Mouse (Mus musculus) c-Kit-positive CD71-negative TER-119-negative erythroid progenitor cells, embryonic 14.5 days (primary cell): ENCODE measurements around the gene Asap2.
A peak's percentile ranks its signal among the peaks of the same experiment; 100 is the strongest.
"Not testable (repeated sequence)": the region's sequence is repeated elsewhere in the genome, so short reads cannot be mapped to it uniquely, and the experiment has no call there.

Experiments
- DNase-seq: peaks from one replicate; pipeline ENCODE4 v3.0.0-alpha.2; 2013; ENCODE audit warnings: low read depth

The Asap2 gene

GRCm38 (mm10) chr12:20990132-20990531, at the start of gene Asap2:
Gene Asap2 (plus strand): TSS chr12:20990459.
- DNase-seq = not testable (repeated sequence)

DNA sequence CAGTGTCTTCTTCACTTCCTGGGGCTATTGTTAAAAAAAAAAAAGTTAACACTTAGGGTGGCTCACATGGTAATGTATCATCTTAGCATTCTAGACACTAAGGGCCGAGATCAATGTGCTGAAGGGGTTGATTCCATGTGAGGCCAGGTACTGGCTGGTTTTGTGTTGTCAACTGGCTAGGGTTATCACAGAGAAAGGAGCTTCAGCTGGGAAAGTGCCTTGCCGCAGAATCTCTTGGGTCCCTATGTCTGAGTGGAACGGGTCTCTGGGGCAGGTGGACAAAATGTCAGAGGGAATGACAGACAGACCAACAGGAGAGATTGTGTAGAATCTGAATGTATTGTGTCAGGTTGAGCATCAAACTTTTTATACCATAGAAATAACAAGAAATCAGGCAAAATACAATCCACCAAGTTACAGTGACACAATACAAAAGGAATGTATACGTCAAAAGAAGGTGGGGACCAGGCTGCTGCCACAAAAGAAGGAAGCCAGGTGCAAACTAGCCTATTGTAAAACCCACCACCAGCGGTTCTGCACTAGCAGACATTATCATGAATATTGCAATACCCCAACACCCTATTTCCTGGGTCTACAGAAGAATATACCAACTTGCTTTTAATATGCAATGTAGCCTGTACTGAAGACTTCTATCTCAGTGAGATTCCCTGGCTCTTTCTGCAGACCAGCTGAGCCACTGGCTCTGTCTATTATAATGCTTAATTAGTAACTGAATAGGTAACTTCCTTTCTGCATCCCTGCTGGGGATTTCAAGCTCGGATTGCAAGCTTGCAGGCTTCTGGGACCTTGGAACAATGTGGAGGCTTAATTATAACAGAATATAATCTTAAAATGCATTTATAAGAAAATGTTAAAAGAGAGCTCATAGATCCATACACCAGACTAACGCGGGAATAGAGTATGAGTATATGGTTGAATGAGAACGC, 42.9 kb upstream of the Asap2 start:
- DNase-seq = not testable (repeated sequence)

DNA sequence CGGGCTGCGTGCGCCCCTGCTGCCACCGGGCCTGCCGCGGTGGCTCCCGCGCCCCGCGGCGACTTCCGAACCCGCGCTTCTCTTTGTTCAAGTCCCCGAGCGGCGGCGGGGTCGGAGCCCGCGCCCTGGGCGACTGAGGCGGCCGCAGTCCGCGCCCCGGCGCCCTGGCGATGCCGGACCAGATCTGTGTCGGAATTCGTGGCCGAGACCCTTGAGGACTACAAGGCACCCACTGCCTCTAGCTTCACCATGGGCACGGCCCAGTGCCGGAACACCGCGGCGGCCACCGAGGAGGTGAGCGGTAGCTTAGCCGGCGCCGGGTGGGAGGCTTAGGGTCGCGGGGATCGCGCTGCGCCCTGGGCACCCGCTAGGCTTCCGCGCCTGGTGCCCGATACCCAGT, 320 bp downstream of the Asap2 start:
- not testable (repeated sequence) for DNase-seq

- not testable (repeated sequence) for DNase-seq
Measured at GRCm38 (mm10) chr12:21030875-21031274, 40.6 kb downstream of the Asap2 start.

DNA sequence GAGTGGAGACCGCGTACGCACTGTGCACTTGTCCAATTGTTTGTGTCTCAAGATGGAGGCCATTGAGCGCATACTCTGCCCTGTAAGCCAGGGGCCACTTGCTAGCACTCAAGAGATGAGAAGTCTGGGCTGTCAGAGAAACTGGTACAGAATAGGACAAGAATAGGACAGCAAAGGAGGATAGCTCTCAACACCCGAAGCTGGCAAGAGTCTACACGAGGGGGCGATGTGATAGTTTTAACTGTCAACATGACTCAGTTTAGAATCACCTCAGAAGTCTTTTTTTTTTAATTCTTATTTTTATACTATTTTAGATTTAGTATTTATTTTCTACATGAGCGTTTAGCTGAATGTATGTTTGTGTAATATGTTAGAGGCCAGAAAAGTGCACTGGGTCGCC, 56.5 kb downstream of the Asap2 start:
- not testable (repeated sequence) for DNase-seq

DNA sequence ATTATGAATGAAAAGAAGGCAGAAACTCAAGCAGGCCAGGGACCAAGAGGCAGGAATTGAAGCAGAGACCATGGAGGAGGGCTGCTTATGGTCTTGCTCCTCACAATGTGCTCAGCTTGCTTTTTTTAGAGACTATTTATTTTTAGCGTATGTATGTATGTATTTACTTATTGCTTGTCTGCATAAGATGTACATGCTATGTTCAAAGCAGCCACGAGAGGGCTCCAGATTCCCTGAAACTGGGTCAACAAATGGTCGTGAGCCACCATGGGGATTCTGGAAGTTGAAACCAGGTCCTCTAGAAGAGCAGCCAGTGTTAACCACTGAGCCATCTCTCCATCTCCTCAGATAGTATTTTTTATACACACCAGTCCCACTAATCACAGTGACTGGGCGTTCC, 85.5 kb downstream of the Asap2 start:
- DNase-seq = peak; percentile 28

DNA sequence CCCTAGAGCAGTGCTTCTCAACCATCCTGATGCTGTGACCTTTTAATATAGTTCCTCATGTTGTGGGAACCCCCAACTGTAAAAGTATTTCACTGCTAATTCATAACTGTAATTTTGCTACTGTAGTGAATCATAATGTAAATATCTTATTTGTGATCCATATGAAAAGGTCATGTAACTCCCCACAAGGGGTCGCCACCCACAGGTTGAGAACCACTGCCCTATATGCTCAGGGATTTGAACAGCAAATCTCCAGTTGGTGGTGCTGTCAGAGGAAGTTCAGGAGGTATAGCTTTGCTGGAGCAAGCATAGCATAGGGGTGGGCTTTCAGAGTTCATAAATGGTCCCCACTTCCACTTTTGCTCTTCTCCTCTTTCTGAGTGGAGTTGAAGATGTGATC, 99.9 kb downstream of the Asap2 start:
- peak; percentile 20 for DNase-seq

- not testable (repeated sequence) for DNase-seq
Measured at GRCm38 (mm10) chr12:21092446-21092845, 102.2 kb downstream of the Asap2 start.

DNA sequence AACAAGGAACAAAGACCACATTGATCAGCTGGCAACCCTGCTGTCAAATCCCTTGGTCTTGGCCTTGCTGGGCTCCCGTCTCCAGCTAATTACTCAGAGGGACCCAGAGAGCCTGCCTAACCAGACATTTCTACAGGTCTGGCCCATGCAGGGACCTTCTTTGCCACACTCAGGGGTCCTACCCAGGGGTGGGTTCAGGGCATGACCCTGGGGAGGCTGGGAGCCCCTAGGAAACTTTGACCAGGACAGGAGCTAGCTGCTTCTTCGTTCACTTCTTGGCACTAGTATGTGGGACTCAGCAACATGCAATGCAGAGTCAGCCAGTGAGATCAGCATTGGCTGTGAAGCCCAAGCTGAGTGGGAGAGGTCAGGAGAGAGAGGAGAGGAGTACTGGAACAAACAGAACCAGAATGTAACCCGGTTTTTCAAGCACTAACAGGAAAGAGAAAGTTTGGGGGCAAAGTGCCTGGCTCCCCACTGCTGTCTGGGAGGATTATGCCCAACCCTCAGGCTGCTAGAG, 107.6 kb downstream of the Asap2 start:
- DNase-seq = not testable (repeated sequence)

DNA sequence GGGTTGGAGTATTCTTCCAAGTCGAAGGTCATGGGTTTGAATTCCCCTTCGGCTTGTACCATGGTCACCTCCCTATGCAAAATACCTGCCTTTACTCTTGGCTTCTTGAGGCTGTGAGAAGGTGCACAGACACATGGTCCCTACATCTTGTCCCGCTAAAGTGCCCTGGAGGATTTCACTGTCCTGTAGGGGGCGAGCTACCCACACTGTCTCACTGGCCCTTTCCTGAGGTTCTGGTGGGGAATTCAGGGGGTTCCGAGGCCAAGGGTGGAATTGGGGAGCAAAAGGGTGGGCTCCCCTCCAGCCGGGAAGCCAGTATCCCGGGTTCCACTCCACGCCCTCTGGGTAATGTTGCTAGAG, 120.8 kb downstream of the Asap2 start:
- not testable (repeated sequence) for DNase-seq

DNA sequence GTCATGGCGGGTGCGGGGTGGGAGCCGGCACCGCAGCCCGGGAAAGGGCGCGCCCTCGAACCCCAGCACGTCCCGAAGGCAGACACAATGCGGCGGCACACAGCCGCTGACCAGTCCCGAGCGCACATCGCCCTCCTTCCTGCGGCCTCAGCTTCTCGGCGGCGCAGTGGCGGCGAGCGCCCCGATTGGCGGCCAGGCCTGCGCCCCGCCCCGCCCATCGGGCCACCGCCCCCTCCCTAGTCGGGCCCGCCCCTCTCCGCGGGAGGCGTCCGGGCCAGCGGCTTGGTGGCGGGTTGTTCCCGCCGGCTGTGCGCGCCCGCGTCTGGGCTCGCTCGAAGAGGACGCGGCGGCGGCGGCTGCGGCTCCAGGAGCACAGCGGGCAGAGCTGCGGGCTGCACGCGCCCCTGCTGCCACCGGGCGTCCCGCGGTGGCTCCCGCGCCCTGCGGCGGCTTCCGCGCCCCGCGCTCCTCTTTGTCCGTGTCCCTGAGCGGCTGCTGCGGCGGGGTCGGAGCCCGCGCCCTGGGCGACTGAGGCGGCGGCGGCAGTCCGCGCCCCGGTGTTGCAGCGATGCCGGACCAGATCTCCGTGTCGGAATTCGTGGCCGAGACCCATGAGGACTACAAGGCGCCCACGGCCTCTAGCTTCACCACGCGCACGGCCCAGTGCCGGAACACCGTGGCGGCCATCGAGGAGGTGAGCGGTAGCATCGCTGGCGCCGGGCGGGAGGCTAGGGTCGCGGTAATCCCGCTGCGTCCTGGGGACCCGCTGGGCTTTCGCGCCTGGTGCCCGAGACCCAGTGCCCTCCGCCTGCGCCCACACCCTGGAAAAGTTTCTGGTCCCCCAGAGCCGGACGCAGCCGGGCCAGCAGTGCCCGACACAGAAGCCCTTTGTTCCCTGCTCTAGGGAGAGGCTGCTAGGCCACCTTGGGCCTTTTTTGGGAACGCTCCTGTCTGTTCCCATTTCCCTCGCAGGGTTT, 121.5 kb downstream of the Asap2 start:
- DNase-seq = peak; percentile 65

GRCm38 (mm10) chr12:21112453-21112857, 122.2 kb downstream of the Asap2 start:
- DNase-seq = no peak

- no peak for DNase-seq
Measured at GRCm38 (mm10) chr12:21119446-21119845, 129.2 kb downstream of the Asap2 start.

DNA sequence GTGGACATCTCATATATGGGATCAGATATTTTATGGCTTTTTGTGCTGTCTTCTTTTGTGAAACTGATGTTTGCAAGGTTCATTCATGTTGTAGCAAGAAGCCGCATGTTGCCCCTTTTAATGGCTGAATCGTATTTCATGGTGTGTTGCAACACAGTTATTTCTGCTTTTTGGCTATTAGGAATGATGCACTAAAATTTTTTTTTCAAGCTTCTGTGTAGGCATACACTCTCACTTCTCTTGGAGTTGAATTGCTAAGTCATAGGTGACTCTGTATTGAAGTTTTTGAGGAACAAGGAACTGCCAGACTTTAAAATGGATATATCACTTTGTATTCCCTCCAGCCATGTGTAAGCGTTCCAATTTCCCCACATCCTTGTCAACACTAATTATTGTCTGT, 132.6 kb downstream of the Asap2 start:
- no peak for DNase-seq

DNA sequence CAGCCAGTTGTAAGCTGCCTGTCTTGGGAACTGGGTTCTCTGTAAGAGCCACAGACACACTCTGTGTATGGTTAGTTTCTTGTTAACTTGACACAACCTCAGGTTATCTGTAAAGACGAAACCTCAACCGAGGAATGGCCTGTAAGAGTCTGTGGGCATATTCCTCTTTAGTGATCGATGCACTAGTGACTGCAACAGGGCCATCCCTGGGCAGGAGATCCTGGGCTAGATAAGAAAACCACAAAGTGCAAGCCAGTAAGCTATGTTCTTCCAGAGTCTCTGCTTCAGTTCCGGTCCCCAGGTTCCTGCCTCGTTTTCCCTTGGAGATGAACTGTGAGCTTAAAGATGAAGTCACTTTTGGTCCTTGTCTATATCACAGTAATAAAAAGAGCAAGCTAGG, 133.4 kb downstream of the Asap2 start:
- DNase-seq = no peak

GRCm38 (mm10) chr12:21125675-21126470, 135.6 kb downstream of the Asap2 start:
- no peak for DNase-seq

- no peak for DNase-seq
Measured at GRCm38 (mm10) chr12:21126516-21126915, 136.3 kb downstream of the Asap2 start.

DNA sequence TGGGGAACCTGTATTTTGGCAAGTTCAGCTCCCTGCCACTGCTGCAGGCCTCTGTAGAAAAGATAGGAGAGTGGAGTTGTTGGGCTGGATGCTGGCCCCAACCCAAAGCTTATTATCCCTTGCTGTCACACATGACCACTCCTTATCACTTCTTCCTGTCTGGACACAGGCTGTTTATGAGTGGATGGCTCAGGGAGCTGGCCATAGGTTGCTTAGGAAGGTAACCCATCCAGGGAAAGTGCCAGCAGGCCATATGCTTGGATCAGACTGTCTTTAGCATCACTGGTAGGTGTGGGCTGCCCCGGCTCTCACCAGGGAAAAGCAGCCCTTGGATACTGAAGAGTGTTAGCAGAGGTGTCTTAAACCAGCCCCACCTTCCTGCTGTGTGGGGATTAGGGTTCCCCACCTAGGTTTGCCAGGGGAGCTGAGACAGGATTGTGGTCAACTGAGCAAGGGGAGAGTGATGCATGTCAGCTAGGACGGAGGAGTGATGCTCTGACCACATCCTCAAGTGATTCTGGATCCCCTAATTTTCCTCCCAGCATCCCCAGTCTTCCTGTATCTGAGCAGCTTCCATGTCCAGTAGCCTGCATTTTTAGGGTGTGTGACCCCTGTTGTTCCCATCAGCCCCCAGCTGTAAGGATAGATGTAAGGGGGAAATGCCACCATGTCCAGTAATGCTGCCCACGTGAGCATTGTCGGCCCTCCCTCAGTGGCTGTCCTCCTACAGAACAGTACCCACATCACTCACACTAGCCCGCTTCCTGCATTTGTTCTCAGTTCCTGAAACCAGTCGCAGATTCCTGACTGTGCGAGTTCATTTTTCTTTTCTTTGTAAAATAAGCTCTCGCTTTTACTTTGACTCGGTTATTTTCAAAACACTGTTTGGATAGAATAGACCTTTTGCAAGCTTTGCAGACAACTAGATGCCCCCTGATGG, 138.9 kb downstream of the Asap2 start:
- no peak for DNase-seq

DNA sequence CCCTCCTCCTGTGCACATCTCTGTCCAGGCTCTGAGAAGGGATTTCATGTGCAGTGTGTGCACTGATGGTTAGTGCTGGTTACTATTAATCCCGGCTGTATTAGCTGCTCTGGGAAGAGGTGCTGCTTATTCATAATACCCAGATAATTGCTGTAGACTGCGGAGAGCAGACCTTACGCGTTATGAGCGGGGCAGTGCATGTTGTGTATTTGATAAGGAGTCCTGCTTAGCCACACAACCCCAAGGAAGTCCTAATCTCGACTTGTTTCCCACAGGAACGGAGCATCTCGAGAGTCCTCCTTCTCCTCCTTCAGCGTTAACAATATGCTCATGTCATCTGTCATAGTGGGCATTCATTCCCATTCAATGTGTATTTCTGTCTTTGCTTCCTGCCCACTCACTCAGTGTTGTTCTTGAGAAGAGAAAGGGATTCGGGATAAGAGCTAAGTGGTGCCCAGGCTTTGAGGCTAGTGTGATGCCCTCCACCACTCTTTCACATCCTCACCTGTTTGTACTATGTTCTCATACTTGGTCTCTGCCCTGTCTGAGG, 140.1 kb downstream of the Asap2 start:
- DNase-seq = no peak

- DNase-seq = no peak
Measured at GRCm38 (mm10) chr12:21132537-21132936, 142.3 kb downstream of the Asap2 start.
